Mouse (Mus musculus): ENCODE measurements around the gene Siah3.

DNA sequence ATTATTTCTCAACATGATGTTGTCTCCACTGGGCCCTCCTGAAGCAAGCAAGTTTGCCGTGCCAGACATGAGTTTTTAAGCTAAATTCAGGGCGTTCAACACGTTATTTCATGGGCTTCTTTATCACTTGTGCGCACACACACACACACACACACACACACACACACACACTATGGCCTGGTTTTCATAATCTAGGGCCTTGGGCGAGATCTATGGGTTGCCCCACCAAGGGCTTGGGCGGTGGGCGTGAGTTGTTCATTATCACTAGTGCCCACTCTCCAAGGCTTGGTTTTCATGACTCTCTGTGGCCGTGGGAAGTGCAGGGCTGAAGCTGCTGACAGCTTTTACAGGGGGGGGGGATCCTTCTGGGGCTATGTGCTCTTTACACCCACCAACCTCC is 63.9 kb downstream of the Siah3 start:
- no peak for TF ChIP-seq CTCF (IDR thresholded peaks at IDR 0.05; ENCODE audit: extremely low read depth, insufficient read depth, insufficient read length, insufficient replicate concordance)
- no peak for TF ChIP-seq POLR2A (IDR thresholded peaks at IDR 0.05; ENCODE audit: low read depth, low read length)

Measured in spleen, adult 2 months (tissue).